Mouse (Mus musculus) E14TG2a.4 (cell line): ENCODE data around the gene Pgam1.
"Not testable (repeated sequence)": the region's sequence is repeated elsewhere in the genome, so short reads cannot be mapped to it uniquely, and the experiment has no call there.

Source experiments
- H3K27me3 ChIP-seq: 2 replicates; pipeline ENCODE4 v1.6.1; 2014; ENCODE audit warnings: low read length, control low read depth; ENCODE audit not compliant: insufficient read depth
- H3K36me3 ChIP-seq: 2 replicates; pipeline ENCODE4 v1.6.1; 2014; ENCODE audit warnings: low read length, control low read depth; ENCODE audit not compliant: insufficient read depth
- H3K4me1 ChIP-seq: replicated peaks from 2 replicates; pipeline ENCODE4 v1.6.1; 2014; ENCODE audit warnings: low read depth, low read length, control low read depth
- H3K4me3 ChIP-seq: replicated peaks from 2 replicates; pipeline ENCODE4 v1.5.1; 2014; ENCODE audit warnings: mild to moderate bottlenecking, low read length
- H3K9me3 ChIP-seq: 2 replicates; pipeline ENCODE4 v1.6.1; 2014; ENCODE audit warnings: low read length, control low read depth
- CTCF ChIP-seq: conservative IDR thresholded peaks from 2 replicates; pipeline ENCODE4 v1.5.1; 2014; ENCODE audit warnings: low read length
- NANOG ChIP-seq: IDR thresholded peaks from 2 replicates; pipeline ENCODE4 v1.6.1; 2014; ENCODE audit warnings: borderline replicate concordance, low read length, mixed read lengths
- POU5F1 ChIP-seq: IDR thresholded peaks from 2 replicates; pipeline ENCODE4 v1.6.1; 2014; ENCODE audit warnings: low read length, borderline replicate concordance

The Pgam1 gene

GRCm38 (mm10) chr19:41906311-41907078 is 5.2 kb upstream of the Pgam1 start:
- Histone ChIP-seq H3K36me3 (no peaks in the 10 kb centered on the region), H3K27me3 (peaks cover 3% of the 10 kb centered on the region; the same call in 1 of the 2 replicates), H3K4me1 (peaks cover 17% of the 10 kb centered on the region), H3K9me3 (no peaks in the 10 kb centered on the region), H3K4me3 (no peak overlapping the region)
- no peak for TF ChIP-seq CTCF
- no peak for TF ChIP-seq NANOG
- TF ChIP-seq POU5F1: no peak

- Histone ChIP-seq H3K9me3 (no peaks in the 10 kb centered on the region), H3K27me3 (peaks cover 3% of the 10 kb centered on the region; the same call in 1 of the 2 replicates), H3K4me1 (peaks cover 17% of the 10 kb centered on the region), H3K4me3 (no peak overlapping the region), H3K36me3 (no peaks in the 10 kb centered on the region)
- TF ChIP-seq CTCF (no peak), NANOG (no peak), POU5F1 (no peak)
These were observed 4.5 kb upstream of the Pgam1 start for GRCm38 (mm10) chr19:41907079-41907760.

GRCm38 (mm10) chr19:41908736-41909135 is 3.0 kb upstream of the Pgam1 start:
- no peak for TF ChIP-seq POU5F1
- TF ChIP-seq NANOG: no peak
- TF ChIP-seq CTCF: no peak
- Histone ChIP-seq H3K4me3 (no peak overlapping the region), H3K36me3 (peaks cover 12% of the 10 kb centered on the region), H3K4me1 (peaks cover 24% of the 10 kb centered on the region), H3K9me3 (no peaks in the 10 kb centered on the region), H3K27me3 (peaks cover 3% of the 10 kb centered on the region; the same call in 1 of the 2 replicates)

GRCm38 (mm10) chr19:41910396-41910795 is 1.3 kb upstream of the Pgam1 start:
- TF ChIP-seq POU5F1 (no peak), CTCF (no peak), NANOG (no peak)
- Histone ChIP-seq H3K36me3 (peaks cover 28% of the 10 kb centered on the region), H3K27me3 (peaks cover 3% of the 10 kb centered on the region; the same call in 1 of the 2 replicates), H3K4me1 (peaks cover 37% of the 10 kb centered on the region), H3K9me3 (no peaks in the 10 kb centered on the region), H3K4me3 (no peak overlapping the region)

DNA sequence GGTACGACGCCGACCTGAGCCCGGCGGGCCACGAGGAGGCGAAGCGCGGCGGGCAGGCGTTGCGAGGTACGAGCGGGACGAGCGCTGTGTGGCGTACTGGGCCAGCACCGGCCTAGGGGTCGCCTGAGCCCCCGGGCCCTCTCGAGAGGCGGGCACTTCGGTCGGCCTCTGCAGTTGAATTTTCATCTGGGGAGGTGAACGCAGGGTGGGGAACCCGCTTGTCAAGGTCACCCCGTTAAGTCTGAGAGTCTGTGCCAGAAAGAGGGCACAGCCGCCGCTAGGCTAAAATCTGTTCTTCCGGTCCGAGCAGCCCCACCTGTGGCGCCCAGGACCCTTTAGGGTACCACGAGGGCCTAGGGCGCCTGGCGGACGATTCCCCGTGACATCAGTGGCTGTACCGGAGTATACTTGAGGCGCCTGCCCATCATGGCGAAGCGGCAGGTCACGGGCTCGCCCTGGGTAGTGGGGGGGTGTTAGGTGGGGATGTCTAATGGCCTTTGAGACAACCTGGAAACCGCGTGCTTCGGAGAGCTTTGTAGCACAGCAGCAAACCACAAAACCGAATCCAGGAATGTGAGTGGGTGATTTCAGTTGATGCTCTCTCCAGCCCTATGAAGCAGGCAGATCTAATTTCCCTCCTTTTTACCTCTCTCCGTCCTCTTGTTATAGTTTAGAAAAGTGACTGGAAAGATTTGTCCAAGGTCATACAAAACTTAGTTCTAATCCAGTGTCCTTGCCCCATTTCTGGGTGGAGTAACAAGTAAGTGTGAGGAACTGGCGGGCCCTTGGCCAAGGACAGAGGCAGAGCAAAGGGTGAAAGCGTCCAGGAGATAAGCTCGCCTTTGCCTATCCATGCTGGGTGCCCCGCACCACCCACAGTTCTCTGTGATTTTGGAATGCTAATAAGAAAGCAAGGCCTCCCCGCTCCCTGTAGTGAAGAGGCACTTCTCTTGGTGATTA is 678 bp downstream of the Pgam1 start:
- Histone ChIP-seq H3K4me1 (peaks cover 47% of the 10 kb centered on the region), H3K4me3 (peak overlapping the region; percentile 100), H3K27me3 (peaks cover under 1% of the 10 kb centered on the region; the same call in 1 of the 2 replicates), H3K9me3 (no peaks in the 10 kb centered on the region), H3K36me3 (peaks cover 49% of the 10 kb centered on the region)
- no peak for TF ChIP-seq CTCF
- TF ChIP-seq POU5F1: no peak

DNA sequence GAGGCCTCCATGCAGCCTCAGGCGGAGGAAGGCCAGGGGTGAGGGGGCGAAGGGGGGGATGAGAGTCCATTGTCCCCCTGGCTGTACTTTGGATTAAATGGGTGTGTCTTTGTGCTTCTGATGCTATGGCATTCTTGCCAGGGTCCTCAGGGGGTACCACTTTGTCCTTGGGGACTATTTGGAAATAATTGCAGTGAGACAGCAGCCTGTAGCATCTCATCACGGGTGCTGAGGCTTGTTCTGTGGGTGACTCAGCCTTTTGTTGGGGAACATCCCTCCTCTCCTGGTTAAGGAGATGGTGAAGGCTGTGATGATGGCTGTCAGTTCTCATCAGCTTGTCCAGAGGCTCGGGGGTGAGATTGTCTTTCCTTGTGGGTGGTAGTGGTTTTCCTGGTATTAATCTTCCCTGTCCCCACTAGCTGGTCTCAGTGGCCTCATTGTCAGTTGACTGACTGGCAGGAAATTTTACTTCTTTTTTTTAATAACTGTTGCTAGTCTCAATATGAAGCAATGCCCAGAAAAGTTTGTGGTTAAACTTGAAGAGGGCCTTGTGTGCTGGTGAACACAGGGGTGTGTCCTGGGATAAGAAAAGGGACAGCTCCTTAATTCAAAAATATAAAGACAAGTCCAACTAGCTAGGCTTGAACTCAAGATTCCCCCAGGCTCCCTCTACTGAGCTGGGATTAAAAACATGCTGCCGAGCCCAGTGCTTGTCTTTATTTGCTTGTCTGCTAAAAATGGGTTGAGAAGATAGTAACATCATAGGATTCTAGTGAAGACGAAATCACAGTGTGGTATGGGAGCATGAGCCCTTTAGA is 2.3 kb downstream of the Pgam1 start:
- H3K4me1 ChIP-seq: peaks cover 47% of the 10 kb centered on the region
- H3K27me3 ChIP-seq: no peaks in the 10 kb centered on the region
- peaks cover 56% of the 10 kb centered on the region for H3K36me3 ChIP-seq
- no peaks in the 10 kb centered on the region for H3K9me3 ChIP-seq
- peak overlapping the region; percentile 100 for H3K4me3 ChIP-seq
- TF ChIP-seq POU5F1 (no peak), CTCF (no peak), NANOG (no peak)

- peaks cover 47% of the 10 kb centered on the region for H3K4me1 ChIP-seq
- peaks cover 62% of the 10 kb centered on the region for H3K36me3 ChIP-seq
- not testable (repeated sequence) for H3K9me3 ChIP-seq, H3K27me3 ChIP-seq
- H3K4me3 ChIP-seq: peak overlapping the region; percentile 100
These were observed 2.8 kb downstream of the Pgam1 start for GRCm38 (mm10) chr19:41914592-41914882.
